Mouse (Mus musculus) CD4-positive, CD25-positive, alpha-beta regulatory T cell (primary cell): Measurements from ENCODE around the gene 9130008F23Rik. TPM values are rescaled to one million over a fixed set of nuclear protein-coding genes. Genes with fewer than 3 reads are reported as not detected.

Source experiments
- polyA plus RNA-seq: library from polyadenylated mRNA; unstranded; fragments of 100-300 nt; shearing (Covaris generic); gene quantifications from one replicate; pipeline ENCODE4 v1.2.1, GENCODE M21; 2017

9130008F23Rik gene
- polyA plus RNA-seq, result 0.47 TPM

DNA sequence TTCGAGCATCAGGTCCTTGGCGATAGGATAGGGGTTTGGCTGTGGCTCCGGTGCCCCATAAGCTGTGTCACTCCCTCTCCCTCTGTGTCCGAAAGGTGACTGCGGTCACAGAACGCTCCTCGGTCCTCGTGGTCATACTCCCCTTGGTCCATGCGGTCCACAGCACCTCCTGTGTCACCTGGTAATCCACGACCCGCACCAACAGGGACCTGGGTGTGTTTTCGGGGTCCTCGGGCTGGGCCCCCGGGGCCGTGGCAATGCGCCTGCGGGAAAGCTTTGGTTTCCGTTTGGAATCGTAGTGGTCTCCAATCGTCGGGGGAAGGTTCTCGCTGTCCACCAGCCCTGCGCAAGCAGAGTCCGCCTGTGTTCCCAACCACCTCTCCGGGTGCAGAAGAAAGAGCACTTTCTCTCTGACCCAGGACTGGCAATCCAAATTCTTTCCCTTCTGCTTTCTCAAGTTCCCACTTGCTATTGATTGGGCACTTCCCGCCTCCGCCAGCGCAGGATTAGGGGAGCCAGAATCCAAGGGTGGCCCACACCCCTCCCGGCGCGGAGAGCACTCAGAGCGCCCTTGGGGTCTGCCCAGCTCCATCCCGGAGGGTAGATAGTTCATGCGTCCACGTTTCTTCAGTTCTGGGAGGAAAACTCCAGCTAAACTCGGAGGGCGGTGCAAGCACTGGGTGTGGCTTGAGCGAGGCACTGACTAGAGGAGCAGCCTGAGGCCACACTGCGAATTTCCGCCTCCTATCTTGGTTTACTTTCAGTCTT is at the start of gene 9130008F23Rik:
Gene 9130008F23Rik, minus strand, starts transcription at position 636 of the 768 bp plus-strand sequence.

DNA sequence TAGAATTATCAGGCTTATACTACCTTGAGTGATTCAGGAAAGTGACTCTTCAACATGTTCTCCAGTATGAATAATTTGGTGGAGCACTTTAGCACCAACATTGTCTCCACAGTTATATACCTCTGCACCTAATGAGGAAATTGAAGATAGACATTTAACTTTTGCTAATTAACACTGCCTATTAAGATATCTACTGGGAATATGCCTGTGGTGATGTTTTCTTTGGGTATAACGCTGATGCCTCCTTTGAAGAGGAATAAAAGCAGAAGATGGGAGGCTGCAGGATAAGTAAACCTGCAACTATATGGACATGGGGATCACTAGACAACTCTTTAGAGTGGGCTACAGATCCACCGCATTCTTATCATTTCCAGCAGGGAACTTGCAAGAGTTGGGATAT is 33.9 kb upstream of the 9130008F23Rik start, which contains the start of gene Glyatl3:
Gene Glyatl3, minus strand, starts transcription at position 101 of the 400 bp plus-strand sequence.

Other genes with a start within 250 kb of the 9130008F23Rik start
- gene Esp3, start 248.5 kb downstream of the 9130008F23Rik start, polyA plus RNA-seq, result not detected
- gene Esp1, start 153.4 kb downstream of the 9130008F23Rik start, polyA plus RNA-seq, result not detected
- not detected for gene Crisp2, start 73.6 kb downstream of the 9130008F23Rik start, polyA plus RNA-seq
- 0.07 TPM for gene Rhag, start 69.4 kb downstream of the 9130008F23Rik start, polyA plus RNA-seq
- not detected for gene Glyatl3, start 33.8 kb upstream of the 9130008F23Rik start, polyA plus RNA-seq
- gene Mut, start 54.1 kb upstream of the 9130008F23Rik start, polyA plus RNA-seq, result 21.4 TPM
- 25.1 TPM for gene Cenpq, start 54.5 kb upstream of the 9130008F23Rik start, polyA plus RNA-seq